Mouse (Mus musculus): ENCODE results near the gene 1700025C18Rik.

DNA sequence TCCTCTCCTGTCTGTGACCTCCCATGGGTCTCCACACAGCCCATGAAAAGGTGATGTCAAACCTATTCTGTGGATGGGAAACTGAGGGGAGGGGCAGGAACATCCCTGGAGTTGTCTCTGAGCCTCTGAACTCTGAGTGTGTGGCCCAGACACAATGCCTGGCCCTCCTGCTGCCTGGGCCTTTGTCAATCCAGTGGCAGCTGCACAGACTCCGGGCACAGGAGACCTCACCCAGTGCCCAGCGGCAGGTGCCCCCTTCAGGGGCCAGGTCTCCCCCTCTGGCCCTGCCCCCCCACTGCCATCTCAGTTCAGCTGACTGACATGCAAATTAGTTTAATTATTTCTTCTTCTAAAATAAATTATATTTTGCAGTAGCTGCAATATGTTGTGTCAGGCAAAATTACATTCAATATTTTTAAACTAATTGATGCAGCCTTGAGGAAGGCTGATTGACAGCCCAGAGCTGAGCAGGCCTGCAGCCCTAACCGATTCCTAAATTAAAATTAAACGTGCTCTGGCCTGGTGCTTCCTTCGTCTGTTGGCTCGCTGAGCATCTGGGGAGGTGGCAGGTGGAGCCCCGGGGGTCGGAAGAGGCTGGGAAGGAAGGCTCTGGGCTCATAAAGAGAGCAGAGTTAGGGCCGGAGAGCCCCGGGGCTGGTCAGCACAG is 36.5 kb upstream of the 1700025C18Rik start:
- no peak for TF ChIP-seq POLR2A (IDR thresholded peaks at IDR 0.05; ENCODE audit: borderline replicate concordance, extremely low read depth, insufficient read depth, insufficient read length, poor library complexity, severe bottlenecking)
- TF ChIP-seq CTCF (IDR thresholded peaks at IDR 0.05; ENCODE audit: borderline replicate concordance, extremely low read depth, insufficient read depth, insufficient read length), result no peak

Measured in brain, embryonic 14.5 days (tissue).